Mouse (Mus musculus) ES-E14 (cell line): ENCODE results near the gene Fam111a. TPM values are rescaled to one million over a fixed set of nuclear protein-coding genes. Genes with fewer than 3 reads are reported as not detected.

ENCODE experiments used
- DNase-seq: peaks from one replicate; pipeline ENCODE4 v3.0.0-alpha.2; 2013; ENCODE audit warnings: low read depth, low spot score
- H3K27ac ChIP-seq: 2 replicates; pipeline ENCODE4 v1.5.1; 2012; ENCODE audit warnings: low read depth, mild to moderate bottlenecking, low read length, moderate library complexity, mixed read lengths; ENCODE audit not compliant: poor library complexity, insufficient read depth, severe bottlenecking
- H3K36me3 ChIP-seq: 2 replicates; pipeline ENCODE4 v1.6.1; 2012; ENCODE audit warnings: mild to moderate bottlenecking, low read length, moderate library complexity, mixed read lengths; ENCODE audit not compliant: control insufficient read depth, poor library complexity, insufficient read depth, severe bottlenecking
- H3K4me1 ChIP-seq, 2 experiments: fragments of 150-350 bp in 1 of 2; sonication (generic) in 1 of 2; 2 replicates each; pipeline ENCODE4 v1.6.1; 2012; ENCODE audit warnings: low read length in 2 of 2, mild to moderate bottlenecking in 1 of 2, mixed read lengths in 1 of 2; ENCODE audit not compliant: control insufficient read depth in 2 of 2, insufficient read depth in 2 of 2, poor library complexity in 1 of 2
- H3K4me3 ChIP-seq, 2 experiments: fragments of 150-350 bp in 1 of 2; sonication (generic) in 1 of 2; 2 replicates each; pipeline ENCODE4 v1.5.1; 2012; ENCODE audit warnings: low read length in 2 of 2, low read depth in 1 of 2, mild to moderate bottlenecking in 1 of 2, mixed read lengths in 1 of 2; ENCODE audit not compliant: insufficient read depth in 1 of 2, poor library complexity in 1 of 2, severe bottlenecking in 1 of 2
- H3K9ac ChIP-seq: 2 replicates; pipeline ENCODE4 v1.6.1; 2012; ENCODE audit warnings: low read depth, mild to moderate bottlenecking, low read length, mixed read lengths; ENCODE audit not compliant: poor library complexity, insufficient read depth, severe bottlenecking
- H3K9me3 ChIP-seq: fragments of 150-350 bp; sonication (generic); 2 replicates; pipeline ENCODE4 v1.6.1; 2012; ENCODE audit warnings: low read depth, mild to moderate bottlenecking, low read length; ENCODE audit not compliant: control insufficient read depth, insufficient read depth
- CHD2 ChIP-seq: IDR thresholded peaks from 2 replicates; pipeline ENCODE4 v1.6.1; 2014; ENCODE audit warnings: mild to moderate bottlenecking, low read depth, low read length, inconsistent platforms
- HCFC1 ChIP-seq: IDR thresholded peaks from 2 replicates; pipeline ENCODE4 v1.6.1; 2012; ENCODE audit warnings: low read length, inconsistent platforms, borderline replicate concordance; ENCODE audit not compliant: insufficient read depth
- MAFK ChIP-seq: IDR thresholded peaks from 2 replicates; pipeline ENCODE4 v1.6.1; 2014; ENCODE audit warnings: mild to moderate bottlenecking, low read depth, low read length, inconsistent platforms; ENCODE audit not compliant: insufficient read depth
- ZC3H11A ChIP-seq: IDR thresholded peaks from 2 replicates; pipeline ENCODE4 v1.6.1; 2012; ENCODE audit warnings: low read depth, mild to moderate bottlenecking, inconsistent platforms, low read length, borderline replicate concordance
- ZNF384 ChIP-seq: IDR thresholded peaks from 2 replicates; pipeline ENCODE4 v1.6.1; 2012; ENCODE audit warnings: low read depth, low read length, inconsistent platforms
- in situ Hi-C, 2 experiments: fragments of 600-800 bp; cut with MboI; formaldehyde crosslinking; loops; one replicate each; pipeline ENCODE4 v1.15.1; 2025; ENCODE audit warnings: low sequenced_read_pairs in 2 of 2, inconsistent platforms in 1 of 2; ENCODE audit not compliant: unreplicated experiment in 2 of 2
- total RNA-seq: library from RNA; depleted of rRNA; stranded (reverse); fragments of 300-350 nt; gene quantifications from 2 replicates; pipeline ENCODE4 v1.2.3, GENCODE M21; 2012

Gene Fam111a
- total RNA-seq, 1 experiment, result 15.0 TPM

DNA sequence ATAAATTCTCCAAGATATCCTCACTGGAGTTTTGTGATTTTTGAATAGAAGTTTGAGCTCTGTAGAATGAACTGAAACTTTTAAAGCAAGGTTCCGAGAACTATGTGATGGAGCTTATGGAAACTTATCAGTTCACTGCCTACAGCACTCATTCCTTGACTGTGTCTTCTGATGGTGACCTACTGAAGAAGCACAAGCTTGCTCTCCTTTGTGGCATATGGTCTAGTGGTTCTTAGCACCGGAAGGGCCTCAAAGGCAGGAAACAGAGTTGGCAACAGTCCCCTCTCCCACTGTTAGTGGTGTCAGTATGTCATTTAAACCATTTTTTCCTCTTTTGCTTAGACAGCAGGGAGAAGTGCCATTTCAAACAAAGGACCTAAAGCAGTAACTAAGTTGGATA, 31.1 kb downstream of the Fam111a start:
- H3K4me1 ChIP-seq, result peaks cover 0 to 5% of the 10 kb centered on the region in 2 experiments; a peak in 1 of 4 replicates
- TF ChIP-seq ZNF384, result no peak
- TF ChIP-seq HCFC1, result no peak
- TF ChIP-seq ZC3H11A, result no peak
- no peak for TF ChIP-seq CHD2
- TF ChIP-seq MAFK, result no peak
- H3K9ac ChIP-seq, result no peak overlapping the region
- in situ Hi-C loops, result no loop called here
- no peak overlapping the region for H3K4me3 ChIP-seq
- no peaks in the 10 kb centered on the region for H3K36me3 ChIP-seq
- no peak overlapping the region for H3K27ac ChIP-seq
- no peak for DNase-seq
- H3K9me3 ChIP-seq, result no peaks in the 10 kb centered on the region

DNA sequence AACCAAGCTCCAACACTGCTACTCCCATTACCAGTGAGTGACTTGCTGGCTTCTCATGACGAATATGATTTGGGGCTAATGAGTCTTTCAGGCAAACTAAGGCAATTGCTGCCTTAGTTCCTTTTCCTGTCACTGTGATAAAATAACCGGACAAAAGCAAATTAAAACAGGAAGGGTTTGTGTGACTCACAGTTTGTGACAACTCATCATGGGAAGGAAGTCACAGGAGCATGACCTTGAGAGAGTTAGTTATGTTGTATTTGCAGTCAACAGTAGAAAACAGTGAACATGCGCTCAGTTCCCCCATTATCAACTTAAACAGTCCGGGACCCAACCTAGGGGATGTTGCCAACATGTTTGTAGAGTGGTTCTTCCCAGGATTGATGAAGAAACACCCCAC, 39.8 kb downstream of the Fam111a start:
- Histone ChIP-seq H3K9me3 (no peaks in the 10 kb centered on the region), H3K9ac (no peak overlapping the region), H3K36me3 (no peaks in the 10 kb centered on the region), H3K27ac (no peak overlapping the region), H3K4me1 (no peaks in the 10 kb centered on the region), H3K4me3 (no peak overlapping the region)
- in situ Hi-C loops, result no loop called here
- TF ChIP-seq ZC3H11A, result no peak
- TF ChIP-seq CHD2, result no peak
- no peak for TF ChIP-seq ZNF384
- no peak for TF ChIP-seq MAFK
- TF ChIP-seq HCFC1, result no peak
- DNase-seq, result no peak

DNA sequence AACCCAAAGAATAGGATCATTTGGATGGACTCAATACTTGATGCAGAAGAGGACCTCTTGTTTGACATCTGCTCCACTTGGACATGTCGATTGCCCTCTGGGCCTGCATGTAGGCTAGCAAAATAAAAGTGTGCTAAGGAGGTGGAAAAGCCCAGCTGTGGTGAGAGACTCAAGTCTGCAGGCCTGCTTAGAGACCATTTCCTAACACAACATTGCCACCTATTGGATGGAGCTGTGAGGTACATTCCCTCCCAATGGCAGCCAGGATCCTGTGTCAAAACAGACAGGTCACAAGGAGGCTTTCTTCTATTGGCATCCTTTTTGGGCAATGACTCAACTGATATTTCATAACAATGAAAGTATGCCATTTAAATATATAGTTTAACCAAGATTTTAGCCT, 46.4 kb downstream of the Fam111a start:
- in situ Hi-C loops, result loop anchor here in 1 of 2 experiments (5.0 kb wide), 1 partner anchor 75 kb away; no protein-coding TSS in a partner anchor
- no peak overlapping the region for H3K4me3 ChIP-seq
- DNase-seq, result peak; percentile 47
- H3K9me3 ChIP-seq, result no peaks in the 10 kb centered on the region
- no peak overlapping the region for H3K27ac ChIP-seq
- no peaks in the 10 kb centered on the region for H3K36me3 ChIP-seq
- no peak overlapping the region for H3K9ac ChIP-seq
- TF ChIP-seq CHD2 (no peak), ZC3H11A (peak; percentile 79; the same call in 1 of the 2 replicates)
- H3K4me1 ChIP-seq, result no peaks in the 10 kb centered on the region; a peak in 1 of 4 replicates

DNA sequence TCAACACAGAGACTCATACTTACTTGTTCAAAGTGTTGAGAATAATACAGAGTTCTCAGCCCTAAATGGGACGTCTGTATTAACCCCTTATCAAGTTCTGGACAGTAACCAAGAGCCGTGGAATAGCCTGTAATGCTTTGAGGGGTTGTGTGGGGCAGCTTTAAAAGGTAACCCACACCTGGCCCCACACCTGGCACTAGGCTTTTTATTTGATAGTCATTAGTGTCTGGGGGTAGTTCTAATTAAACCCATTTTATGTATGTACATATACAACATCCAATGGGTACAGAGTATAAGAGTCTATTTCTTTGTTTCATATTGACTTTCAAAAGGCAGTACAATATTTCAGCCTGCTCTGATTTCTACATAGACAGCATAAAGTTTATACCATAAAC, 49.6 kb downstream of the Fam111a start:
- H3K9me3 ChIP-seq, result no peaks in the 10 kb centered on the region
- TF ChIP-seq MAFK, result no peak
- no peak for TF ChIP-seq ZC3H11A
- TF ChIP-seq CHD2, result no peak
- no peak for TF ChIP-seq ZNF384
- no peak for TF ChIP-seq HCFC1
- H3K9ac ChIP-seq, result no peak overlapping the region
- no peak for DNase-seq
- H3K36me3 ChIP-seq, result no peaks in the 10 kb centered on the region
- H3K4me3 ChIP-seq, result no peak overlapping the region; a peak in 1 of 4 replicates
- in situ Hi-C loops, result no loop called here
- H3K4me1 ChIP-seq, result no peaks in the 10 kb centered on the region; a peak in 1 of 4 replicates
- no peak overlapping the region for H3K27ac ChIP-seq

DNA sequence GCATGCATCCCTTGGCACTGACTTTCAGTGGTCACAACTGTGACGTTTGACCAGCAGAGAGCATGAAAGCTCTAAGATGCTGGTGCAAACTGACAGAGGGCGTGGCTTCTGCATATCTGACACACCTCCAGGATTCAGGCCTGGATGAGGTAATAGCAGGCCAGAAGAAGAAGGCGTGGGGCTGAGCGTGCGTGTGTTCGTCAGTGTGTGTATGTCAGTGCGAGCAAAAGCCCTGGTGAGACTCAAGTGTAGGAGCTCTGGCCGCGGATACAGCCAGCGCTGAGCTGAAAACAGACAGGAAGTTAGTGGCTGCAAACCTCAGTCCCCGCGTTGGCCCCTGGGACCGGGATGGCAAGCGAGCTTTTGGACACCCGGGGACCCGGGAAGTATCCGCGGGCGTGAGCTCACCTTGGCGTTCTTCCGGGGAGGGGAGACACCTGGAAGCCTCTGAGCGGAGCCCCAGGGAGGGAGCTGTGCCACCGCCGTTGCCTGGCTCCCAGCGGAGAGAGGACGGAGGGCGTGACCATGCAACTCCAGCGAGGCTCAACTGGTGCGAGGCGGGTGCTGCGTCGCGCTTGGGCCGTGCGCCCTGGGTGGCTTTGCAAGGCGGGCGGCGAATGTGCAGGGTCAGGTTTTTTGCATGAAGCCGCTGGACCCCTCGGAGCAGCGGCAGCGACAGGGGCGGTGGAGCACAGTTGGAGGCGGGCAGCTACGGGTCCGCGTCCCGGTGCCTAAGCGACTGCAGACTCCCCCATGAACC, 50.2 kb downstream of the Fam111a start:
- Histone ChIP-seq H3K9me3 (no peaks in the 10 kb centered on the region), H3K36me3 (no peaks in the 10 kb centered on the region), H3K27ac (no peak overlapping the region), H3K9ac (peak overlapping the region; percentile 44), H3K4me3 (peak overlapping the region; percentile 66 to 76), H3K4me1 (no peaks in the 10 kb centered on the region; a peak in 1 of 4 replicates)
- peak; percentile 56 for DNase-seq
- in situ Hi-C loops, result no loop called here
- TF ChIP-seq CHD2, result no peak
